Mouse (Mus musculus): ENCODE results near the gene Gm20695. TPM values are rescaled to one million over a fixed set of nuclear protein-coding genes. Genes with fewer than 3 reads are reported as not detected.

Gene Gm20695
- total RNA-seq (2023) = not detected

GRCm38 (mm10) chr16:3884201-3885064, at the start of gene Gm20695, which contains the start of gene Zfp597:
Gm20695 (plus strand) TSS chr16:3884648.
Zfp597 (minus strand) TSS chr16:3884561.

GRCm38 (mm10) chr16:3846711-3847518, 37.5 kb upstream of the Gm20695 start, which contains the start of gene Zfp174:
Zfp174 (plus strand) TSS chr16:3847268.

GRCm38 (mm10) chr16:3872216-3873047, 12.0 kb upstream of the Gm20695 start, which contains the start of gene Naa60:
Naa60 (plus strand) TSS chr16:3872375.

GRCm38 (mm10) chr16:3908537-3909111, 24.2 kb downstream of the Gm20695 start, which contains the start of the genes 1700037C18Rik and Cluap1:
1700037C18Rik (minus strand) TSS chr16:3908689.
Cluap1 (plus strand) TSS chr16:3908801.

Other genes with a start within 250 kb of the Gm20695 start
- not detected for gene Mefv, start 166.6 kb upstream of the Gm20695 start, total RNA-seq (2023)
- gene Zfp263, start 140.6 kb upstream of the Gm20695 start, total RNA-seq (2023) = 47.2 TPM
- gene Olfr15, start 53.8 kb upstream of the Gm20695 start, total RNA-seq (2023) = not detected
- gene Zfp174, start 37.4 kb upstream of the Gm20695 start, total RNA-seq (2023) = 0.46 TPM
- 77.1 TPM for gene Naa60, start 12.3 kb upstream of the Gm20695 start, total RNA-seq (2023)
- 27.0 TPM for gene Zfp597, start 87 bp upstream of the Gm20695 start, total RNA-seq (2023)
- 5.6 TPM for gene 1700037C18Rik, start 24.0 kb downstream of the Gm20695 start, total RNA-seq (2023)
- gene Cluap1, start 24.2 kb downstream of the Gm20695 start, total RNA-seq (2023) = 24.6 TPM
- gene Nlrc3, start 92.0 kb downstream of the Gm20695 start, total RNA-seq (2023) = 108 TPM
- 86.6 TPM for gene Slx4, start 119.1 kb downstream of the Gm20695 start, total RNA-seq (2023)
- not detected for gene Dnase1, start 152.3 kb downstream of the Gm20695 start, total RNA-seq (2023)
- gene Trap1, start 193.2 kb downstream of the Gm20695 start, total RNA-seq (2023) = 77.5 TPM